Mouse (Mus musculus) C2C12 (cell line): Measurements from ENCODE around the gene Glycam1.

Experiments used
- CEBPB ChIP-seq: IDR thresholded peaks from one replicate; pipeline ENCODE4 v1.6.1; 2011; ENCODE audit warnings: low read depth, mild to moderate bottlenecking, control low read depth, moderate library complexity
- CTCF ChIP-seq: IDR thresholded peaks from one replicate; pipeline ENCODE4 v1.5.1; 2011; ENCODE audit not compliant: control insufficient read depth, insufficient read depth, insufficient read length
- FOSL1 ChIP-seq: IDR thresholded peaks from one replicate; pipeline ENCODE4 v1.8.0; 2011; ENCODE audit warnings: mild to moderate bottlenecking, low read length; ENCODE audit not compliant: poor library complexity, insufficient read depth, severe bottlenecking
- MAX ChIP-seq: IDR thresholded peaks from one replicate; pipeline ENCODE4 v1.6.1; 2011; ENCODE audit warnings: mild to moderate bottlenecking, control low read depth
- MYOD1 ChIP-seq: IDR thresholded peaks from one replicate; pipeline ENCODE4 v1.6.1; 2011; ENCODE audit warnings: low read depth; ENCODE audit not compliant: control insufficient read depth, insufficient read length
- MYOG ChIP-seq: IDR thresholded peaks from one replicate; pipeline ENCODE4 v1.6.1; 2011; ENCODE audit not compliant: control insufficient read depth, insufficient read length; ENCODE audit errors: extremely low read depth
- USF1 ChIP-seq: IDR thresholded peaks from one replicate; pipeline ENCODE4 v1.6.1; 2011; ENCODE audit warnings: low read depth, mild to moderate bottlenecking, control low read depth, moderate library complexity

DNA sequence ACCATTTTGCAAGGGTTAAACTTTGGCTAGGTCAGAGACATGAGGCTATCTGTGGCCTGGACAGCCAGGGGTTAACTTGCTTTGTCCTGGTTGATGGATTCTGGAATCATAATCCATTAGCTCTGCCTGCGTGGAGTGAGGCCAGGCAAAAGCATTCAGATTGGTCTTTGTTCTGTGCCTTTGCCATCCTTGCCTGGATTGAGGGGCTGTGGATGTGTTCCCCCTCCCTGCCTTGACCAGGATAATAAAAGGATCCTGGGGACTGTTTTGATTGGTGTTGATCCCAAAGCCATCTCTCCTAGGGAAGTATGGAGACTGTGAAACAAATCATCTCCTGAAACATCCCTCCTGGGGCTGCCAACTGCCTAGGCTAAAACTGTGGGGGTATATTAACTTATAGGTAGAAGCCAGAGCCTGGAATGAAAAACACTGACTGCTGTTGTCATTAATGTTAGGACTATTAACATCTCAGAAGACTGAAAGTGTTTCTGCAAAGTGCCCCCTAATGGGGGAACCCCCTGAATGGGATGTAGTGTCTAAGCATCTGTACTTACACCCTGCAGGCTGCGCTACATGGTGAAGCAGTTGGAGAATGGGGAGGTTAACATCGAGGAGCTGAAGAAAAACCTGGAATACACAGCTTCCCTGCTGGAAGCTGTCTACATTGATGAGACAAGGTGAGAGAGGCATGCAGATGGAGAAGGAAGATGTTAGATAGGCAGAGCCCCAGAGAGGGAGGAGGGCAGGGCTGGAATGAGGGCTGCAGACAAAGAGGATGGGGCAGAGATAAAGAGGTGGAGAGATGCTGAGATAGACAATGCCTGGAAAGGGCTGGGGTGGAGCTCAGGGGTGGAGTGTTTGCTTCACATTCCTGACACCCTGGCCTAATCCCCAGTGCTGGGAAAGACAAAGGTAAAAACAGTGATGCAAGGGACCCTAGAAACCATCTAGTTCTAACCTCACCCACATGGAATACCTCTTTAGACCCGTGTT lies 45.2 kb downstream of the Glycam1 start:
- TF ChIP-seq CTCF (no peak), USF1 (no peak), CEBPB (no peak), MAX (no peak), MYOG (no peak), MYOD1 (no peak), FOSL1 (no peak)
